7 mouse cellular contexts compared by ENCODE assay signal in genomic region chr13:108159241-108159575, GRCm38 (mm10). TPM values are rescaled to one million over a fixed set of nuclear protein-coding genes. Genes with fewer than 3 reads are reported as not detected.
A peak's percentile ranks its signal among the peaks of the same experiment; 100 is the strongest.
DNase-seq lines count a peak whose midpoint lies in the region; ATAC-seq and TF ChIP-seq lines count a peak whose summit lies in the region.

No protein-coding gene starts in this region.

- H3K4me2 ChIP-seq in limb, embryonic 14.5 days (replicated peaks; ENCODE audit: low read depth, low read length, severe bottlenecking), result peak overlapping the region; percentile 82
- H3K4me2 ChIP-seq in stomach, embryonic 16.5 days (ENCODE audit: low read depth, low read length), result peak overlapping the region; percentile 90

- H3K27me3 ChIP-seq in megakaryocyte, embryonic 14.5 days (replicated peaks), result no peaks in the 10 kb centered on the region
- no peaks in the 10 kb centered on the region for H3K27me3 ChIP-seq in forebrain, embryonic 10.5 days (ENCODE audit: poor library complexity, severe bottlenecking)
- no peaks in the 10 kb centered on the region for H3K27me3 ChIP-seq in limb, embryonic 14.5 days (ENCODE audit: control insufficient read depth, insufficient read depth, low read length)
- H3K27me3 ChIP-seq in stomach, embryonic 16.5 days (ENCODE audit: control insufficient read depth, insufficient read depth, low read length), result no peaks in the 10 kb centered on the region

- no peak for ATAC-seq in megakaryocyte, adult 5-6 weeks (ENCODE audit: poor library complexity, severe bottlenecking)
- no peak for ATAC-seq in limb, embryonic 14.5 days (ENCODE audit: low FRiP score, low read depth)
- no peak for ATAC-seq in stomach, embryonic 16.5 days (ENCODE audit: insufficient read depth, low FRiP score)

- 9% methylated on average over 8 of the region's 8 CpGs for WGBS in forebrain, embryonic 10.5 days
- WGBS in limb, embryonic 14.5 days, result 5% methylated on average over 8 of the region's 8 CpGs
- WGBS in stomach, embryonic 16.5 days, result 7% methylated on average over 8 of the region's 8 CpGs

- H3K9ac ChIP-seq in limb, embryonic 14.5 days (ENCODE audit: low read depth, low read length, severe bottlenecking), result peak overlapping the region; percentile 65
- peak overlapping the region; percentile 81 for H3K9ac ChIP-seq in stomach, embryonic 16.5 days (ENCODE audit: low read length)

- peaks cover 21% of the 10 kb centered on the region for H3K36me3 ChIP-seq in megakaryocyte, embryonic 14.5 days (replicated peaks; ENCODE audit: low read length)
- peaks cover 26% of the 10 kb centered on the region for H3K36me3 ChIP-seq in forebrain, embryonic 10.5 days (replicated peaks)
- H3K36me3 ChIP-seq in limb, embryonic 14.5 days (ENCODE audit: control insufficient read depth, insufficient read depth, low read length), result peaks cover 14% of the 10 kb centered on the region; the same call in 1 of the 2 replicates
- H3K36me3 ChIP-seq in stomach, embryonic 16.5 days (ENCODE audit: control insufficient read depth, insufficient read depth, low read length), result no peaks in the 10 kb centered on the region; the same call in 1 of the 2 replicates

- DNase-seq in forebrain, embryonic 10.5 days (ENCODE audit: extremely low spot score, low spot score), result no peak
- DNase-seq in limb, embryonic 14.5 days (ENCODE audit: low spot score), result no peak
- no peak for DNase-seq in ovary, adult 18-20 months (ENCODE audit: low spot score)
- no peak for DNase-seq in thymus, postnatal 10 days (ENCODE audit: low spot score in 2 of 2)

- H3K4me1 ChIP-seq in megakaryocyte, embryonic 14.5 days, result peaks cover 23% of the 10 kb centered on the region
- peaks cover 22% of the 10 kb centered on the region for H3K4me1 ChIP-seq in forebrain, embryonic 10.5 days
- H3K4me1 ChIP-seq in limb, embryonic 14.5 days (ENCODE audit: control insufficient read depth, insufficient read depth, low read length), result peaks cover 9% of the 10 kb centered on the region
- peaks cover 16% of the 10 kb centered on the region for H3K4me1 ChIP-seq in stomach, embryonic 16.5 days (ENCODE audit: control insufficient read depth, insufficient read depth, low read length)

- 0 out of 2 replicates have a peak overlapping the region, but pooled peaks have one; percentile 86 for H3K27ac ChIP-seq in forebrain, embryonic 10.5 days
- no peak overlapping the region for H3K27ac ChIP-seq in limb, embryonic 14.5 days (replicated peaks; ENCODE audit: low read depth, low read length)
- no peak overlapping the region for H3K27ac ChIP-seq in stomach, embryonic 16.5 days (ENCODE audit: low read length)

- TF ChIP-seq POLR2A in limb, embryonic 14.5 days (IDR thresholded peaks at IDR 0.05; ENCODE audit: borderline replicate concordance, extremely low read depth, insufficient read depth, insufficient read length), result no peak

- H3K9me3 ChIP-seq in megakaryocyte, embryonic 14.5 days, result no peaks in the 10 kb centered on the region
- H3K9me3 ChIP-seq in forebrain, embryonic 10.5 days, result no peaks in the 10 kb centered on the region
- H3K9me3 ChIP-seq in limb, embryonic 14.5 days (ENCODE audit: control insufficient read depth, low read length), result no peaks in the 10 kb centered on the region
- H3K9me3 ChIP-seq in stomach, embryonic 16.5 days (replicated peaks; ENCODE audit: control insufficient read depth, low read length), result no peaks in the 10 kb centered on the region

- H3K4me3 ChIP-seq in megakaryocyte, embryonic 14.5 days (replicated peaks), result peak overlapping the region; percentile 95
- peak overlapping the region; percentile 95 for H3K4me3 ChIP-seq in forebrain, embryonic 10.5 days
- peak overlapping the region; percentile 86 for H3K4me3 ChIP-seq in limb, embryonic 14.5 days (replicated peaks; ENCODE audit: low read length)
- H3K4me3 ChIP-seq in stomach, embryonic 16.5 days (replicated peaks; ENCODE audit: low read length), result peak overlapping the region; percentile 99

RNA-seq across cellular contexts. Expression of gene Ercc8, which starts 0.7 kb away (rescaled TPM):
- polyA plus RNA-seq in megakaryocyte, embryonic 14.5 days (2012; ENCODE audit: insufficient read depth, low replicate concordance), result 1.00 and 6.8 TPM in 2 replicates
- 6.0 and 6.7 TPM in 2 replicates for total RNA-seq in megakaryocyte, adult 5-6 weeks (2015)
- 7.1 and 8.7 TPM in 2 replicates for total RNA-seq in megakaryocyte, adult 5-6 weeks (2017)
- polyA plus RNA-seq in forebrain, embryonic 10.5 days (2016; fragmentation: Nextera tagmentation; extraction: Ambion mirVana), result 25.3 and 25.6 TPM in 2 replicates
- polyA plus RNA-seq in limb, embryonic 14.5 days (2012; rRNA removed), result 16.1 and 17.3 TPM in 2 replicates
- 20.1 and 24.2 TPM in 2 replicates for polyA plus RNA-seq in limb, embryonic 14.5 days (2014; fragmentation: Nextera tagmentation; extraction: Ambion mirVana)
- polyA plus RNA-seq in stomach, embryonic 16.5 days (2015; fragmentation: Nextera tagmentation; extraction: Ambion mirVana), result 14.5 and 15.9 TPM in 2 replicates

RNA-seq across cellular contexts. Expression of gene Ndufaf2, which starts 0.8 kb away (rescaled TPM):
- 29.6 TPM in 1 of 2 replicates, not detected in the other for polyA plus RNA-seq in megakaryocyte, embryonic 14.5 days (2012; ENCODE audit: insufficient read depth, low replicate concordance)
- total RNA-seq in megakaryocyte, adult 5-6 weeks (2015), result 13.9 and 14.9 TPM in 2 replicates
- 21.3 and 23.1 TPM in 2 replicates for total RNA-seq in megakaryocyte, adult 5-6 weeks (2017)
- 103 and 105 TPM in 2 replicates for polyA plus RNA-seq in forebrain, embryonic 10.5 days (2016; fragmentation: Nextera tagmentation; extraction: Ambion mirVana)
- polyA plus RNA-seq in limb, embryonic 14.5 days (2012; rRNA removed), result 20.2 and 46.1 TPM in 2 replicates
- 63.9 and 67.6 TPM in 2 replicates for polyA plus RNA-seq in limb, embryonic 14.5 days (2014; fragmentation: Nextera tagmentation; extraction: Ambion mirVana)
- polyA plus RNA-seq in stomach, embryonic 16.5 days (2015; fragmentation: Nextera tagmentation; extraction: Ambion mirVana), result 56.9 and 57.1 TPM in 2 replicates

RNA-seq across cellular contexts. Expression of gene Elovl7, which starts 55.0 kb away (rescaled TPM):
- polyA plus RNA-seq in megakaryocyte, embryonic 14.5 days (2012; ENCODE audit: insufficient read depth, low replicate concordance), result 2.0 TPM in 1 of 2 replicates, not detected in the other
- total RNA-seq in megakaryocyte, adult 5-6 weeks (2015), result 6.9 and 9.3 TPM in 2 replicates
- total RNA-seq in megakaryocyte, adult 5-6 weeks (2017), result 3.9 and 4.4 TPM in 2 replicates
- 0.81 and 0.89 TPM in 2 replicates for polyA plus RNA-seq in forebrain, embryonic 10.5 days (2016; fragmentation: Nextera tagmentation; extraction: Ambion mirVana)
- polyA plus RNA-seq in limb, embryonic 14.5 days (2012; rRNA removed), result 0.91 and 1.4 TPM in 2 replicates
- polyA plus RNA-seq in limb, embryonic 14.5 days (2014; fragmentation: Nextera tagmentation; extraction: Ambion mirVana), result 4.8 TPM in 2 replicates
- 28.4 and 38.5 TPM in 2 replicates for polyA plus RNA-seq in stomach, embryonic 16.5 days (2015; fragmentation: Nextera tagmentation; extraction: Ambion mirVana)
